Mouse (Mus musculus) fat pad, adult 2 months (tissue): ENCODE measurements around the gene Gm28048.
A peak's percentile ranks its signal among the peaks of the same experiment; 100 is the strongest.

Experiments
- DNase-seq: peaks from one replicate; pipeline ENCODE4 v3.0.0-alpha.2; 2011; ENCODE audit warnings: low read depth, low spot score; ENCODE audit errors: extremely low read depth

The Gm28048 gene

GRCm38 (mm10) chr11:22990393-22991126 is 8.7 kb upstream of the Gm28048 start, which contains the start of gene Cct4:
TSS of gene Cct4 (plus strand) at chr11:22990519.
- no peak for DNase-seq

- no peak for DNase-seq
These were observed 7.9 kb upstream of the Gm28048 start for GRCm38 (mm10) chr11:22989786-22990185.

- DNase-seq, result no peak
These were observed 5.5 kb upstream of the Gm28048 start for GRCm38 (mm10) chr11:22987357-22987756.

GRCm38 (mm10) chr11:22985510-22985909 is 3.6 kb upstream of the Gm28048 start:
- no peak for DNase-seq

GRCm38 (mm10) chr11:22982846-22983245 is 956 bp upstream of the Gm28048 start:
- no peak for DNase-seq

- DNase-seq, result no peak
These were observed 343 bp downstream of the Gm28048 start for GRCm38 (mm10) chr11:22981543-22981950.

GRCm38 (mm10) chr11:22981041-22981440 is 849 bp downstream of the Gm28048 start:
- DNase-seq, result no peak

GRCm38 (mm10) chr11:22979221-22979620 is 2.7 kb downstream of the Gm28048 start:
- no peak for DNase-seq

- no peak for DNase-seq
These were observed 3.2 kb downstream of the Gm28048 start for GRCm38 (mm10) chr11:22978711-22979110.

GRCm38 (mm10) chr11:22978215-22978614 is 3.7 kb downstream of the Gm28048 start:
- no peak for DNase-seq

GRCm38 (mm10) chr11:22973599-22973998 is 8.3 kb downstream of the Gm28048 start:
- DNase-seq, result no peak

GRCm38 (mm10) chr11:22972746-22973526 is 9.0 kb downstream of the Gm28048 start:
- peak; percentile 34 for DNase-seq

GRCm38 (mm10) chr11:22971835-22972709 is 9.8 kb downstream of the Gm28048 start, which contains the start of gene Zrsr1:
TSS of gene Zrsr1 (plus strand) at chr11:22972005.
- no peak for DNase-seq

GRCm38 (mm10) chr11:22970546-22970945 is 11.3 kb downstream of the Gm28048 start:
- no peak for DNase-seq

- no peak for DNase-seq
These were observed 12.4 kb downstream of the Gm28048 start for GRCm38 (mm10) chr11:22969486-22969885.

- DNase-seq, result no peak
These were observed 16.4 kb downstream of the Gm28048 start for GRCm38 (mm10) chr11:22965503-22965902.

- no peak for DNase-seq
These were observed 17.5 kb downstream of the Gm28048 start for GRCm38 (mm10) chr11:22964401-22964800.

- DNase-seq, result no peak
These were observed 19.8 kb downstream of the Gm28048 start for GRCm38 (mm10) chr11:22962101-22962500.

GRCm38 (mm10) chr11:22957791-22958374 is 24.0 kb downstream of the Gm28048 start:
- DNase-seq, result no peak

- no peak for DNase-seq
These were observed 25.1 kb downstream of the Gm28048 start for GRCm38 (mm10) chr11:22956830-22957229.

- DNase-seq, result no peak
These were observed 25.5 kb downstream of the Gm28048 start for GRCm38 (mm10) chr11:22956346-22956745.
